Mouse (Mus musculus): ENCODE data around the gene Maged1. TPM values are rescaled to one million over a fixed set of nuclear protein-coding genes. Genes with fewer than 3 reads are reported as not detected.
A peak's percentile ranks its signal among the peaks of the same experiment; 100 is the strongest.
"Not testable (repeated sequence)": the region's sequence is repeated elsewhere in the genome, so short reads cannot be mapped to it uniquely, and the experiment has no call there.

The Maged1 gene
- polyA plus RNA-seq, 1 experiment from 2014 or later, result 532 TPM

DNA sequence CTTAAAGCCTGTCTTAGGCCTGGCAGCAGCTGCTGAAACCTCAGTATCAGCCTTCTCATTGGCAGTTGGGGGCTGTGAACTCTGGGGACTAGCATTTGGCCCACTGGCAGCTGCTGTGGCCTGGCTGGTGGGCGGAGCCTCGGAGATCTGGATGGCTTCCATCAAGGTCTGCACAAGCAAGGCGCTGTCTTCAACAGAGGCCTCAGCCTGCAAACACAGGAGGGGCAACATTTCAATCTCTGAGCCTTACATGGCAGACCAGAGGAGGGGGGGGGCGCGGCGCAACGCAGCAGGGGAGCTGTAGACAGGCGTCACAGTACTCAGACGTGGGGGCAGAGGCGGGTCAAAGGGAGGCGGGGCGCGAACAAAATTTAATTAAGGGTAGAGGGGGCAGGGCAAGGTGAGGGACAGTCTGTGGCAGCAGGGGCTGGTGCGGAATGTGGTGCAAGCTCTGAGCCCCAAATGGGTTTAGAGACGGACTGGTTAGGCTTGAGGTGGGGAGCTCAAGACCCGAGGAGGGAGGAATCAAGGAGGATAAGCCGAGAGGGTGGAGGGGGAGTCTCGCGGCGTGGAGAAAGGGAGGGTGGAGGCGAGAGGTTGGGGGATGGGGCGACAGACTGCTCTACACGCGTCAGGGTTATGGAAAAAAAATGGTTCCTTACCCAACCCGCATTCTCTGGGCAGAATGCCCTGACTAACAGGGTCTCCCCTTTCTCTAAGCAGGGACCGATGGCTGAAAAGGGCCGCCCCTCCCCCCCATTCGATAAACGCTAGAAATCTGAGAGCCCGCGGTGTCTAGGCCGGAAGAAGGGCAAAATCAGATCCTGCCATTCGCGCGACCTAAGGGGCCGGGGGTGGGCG, 1.4 kb downstream of the Maged1 start:
- Histone ChIP-seq H3K4me3 (ENCODE audit: low read depth, low read length) (peak overlapping the region; percentile 48), H3K4me1 (replicated peaks; ENCODE audit: control insufficient read depth, insufficient read depth, low read length) (no peaks in the 10 kb centered on the region; the same call in 1 of the 2 replicates), H3K9ac (ENCODE audit: low read length) (peak overlapping the region; percentile 81), H3K9me3 (ENCODE audit: control insufficient read depth, low read length) (no peaks in the 10 kb centered on the region), H3K36me3 (ENCODE audit: control insufficient read depth, insufficient read depth, low read length) (peaks cover 42% of the 10 kb centered on the region), H3K27me3 (replicated peaks; ENCODE audit: control insufficient read depth, insufficient read depth, low read length) (no peaks in the 10 kb centered on the region), H3K4me2 (ENCODE audit: low read length) (peak overlapping the region; percentile 43), H3K27ac (ENCODE audit: low read depth) (peak overlapping the region; percentile 86)
- ATAC-seq (replicated peaks; ENCODE audit: low FRiP score, low TSS enrichment, low read depth) (peak; percentile 32), DNase-seq (ENCODE audit: low spot score) (peak; percentile 82)
- 11% methylated on average over 31 of the region's 37 CpGs for WGBS

GRCm38 (mm10) chrX:94534346-94534745, 7.6 kb downstream of the Maged1 start:
- 65% methylated on average over 2 of the region's 2 CpGs for WGBS
- no peak overlapping the region for H3K9ac ChIP-seq (ENCODE audit: low read length)
- no peak for ATAC-seq (replicated peaks; ENCODE audit: low FRiP score, low TSS enrichment, low read depth)
- DNase-seq (ENCODE audit: low spot score), result no peak
- no peaks in the 10 kb centered on the region for H3K27me3 ChIP-seq (replicated peaks; ENCODE audit: control insufficient read depth, insufficient read depth, low read length)
- H3K4me1 ChIP-seq (replicated peaks; ENCODE audit: control insufficient read depth, insufficient read depth, low read length), result no peaks in the 10 kb centered on the region
- no peak overlapping the region for H3K27ac ChIP-seq (ENCODE audit: low read depth)
- no peak overlapping the region for H3K4me3 ChIP-seq (ENCODE audit: low read depth, low read length)
- no peaks in the 10 kb centered on the region for H3K9me3 ChIP-seq (ENCODE audit: control insufficient read depth, low read length)
- H3K36me3 ChIP-seq (ENCODE audit: control insufficient read depth, insufficient read depth, low read length), result peaks cover 37% of the 10 kb centered on the region
- no peak overlapping the region for H3K4me2 ChIP-seq (ENCODE audit: low read length)

GRCm38 (mm10) chrX:94530301-94530700, 11.6 kb downstream of the Maged1 start:
- no peaks in the 10 kb centered on the region for H3K27me3 ChIP-seq (replicated peaks; ENCODE audit: control insufficient read depth, insufficient read depth, low read length)
- no peaks in the 10 kb centered on the region for H3K4me1 ChIP-seq (replicated peaks; ENCODE audit: control insufficient read depth, insufficient read depth, low read length)
- H3K4me3 ChIP-seq (ENCODE audit: low read depth, low read length), result no peak overlapping the region
- ATAC-seq (replicated peaks; ENCODE audit: low FRiP score, low TSS enrichment, low read depth), result no peak
- H3K4me2 ChIP-seq (ENCODE audit: low read length), result no peak overlapping the region
- no peaks in the 10 kb centered on the region for H3K9me3 ChIP-seq (ENCODE audit: control insufficient read depth, low read length)
- H3K9ac ChIP-seq (ENCODE audit: low read length), result no peak overlapping the region
- 80% methylated on average over 3 of the region's 3 CpGs for WGBS
- no peak overlapping the region for H3K27ac ChIP-seq (ENCODE audit: low read depth)
- H3K36me3 ChIP-seq (ENCODE audit: control insufficient read depth, insufficient read depth, low read length), result no peaks in the 10 kb centered on the region; the same call in 1 of the 2 replicates
- DNase-seq (ENCODE audit: low spot score), result no peak

DNA sequence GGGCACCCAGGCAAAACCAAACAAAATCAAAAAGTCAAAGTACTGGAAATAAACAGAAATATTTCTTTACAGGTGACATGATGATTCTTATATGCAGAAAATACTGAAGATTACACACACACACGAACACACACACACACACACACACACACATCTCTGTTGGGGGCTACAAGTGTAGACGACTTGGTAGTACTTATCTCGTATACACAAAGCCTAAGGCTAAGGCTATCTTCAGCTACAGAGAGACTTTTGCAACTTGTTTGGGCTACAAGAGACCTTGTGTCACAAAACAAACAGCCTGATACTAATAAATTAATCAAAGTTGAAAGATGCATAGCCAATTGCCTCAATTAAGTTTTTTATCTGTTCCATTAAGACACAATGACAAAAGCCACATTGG, 19.8 kb downstream of the Maged1 start:
- H3K4me2 ChIP-seq (ENCODE audit: low read length), result no peak overlapping the region
- H3K27ac ChIP-seq (ENCODE audit: low read depth), result no peak overlapping the region
- no peak for ATAC-seq (replicated peaks; ENCODE audit: low FRiP score, low TSS enrichment, low read depth)
- 79% methylated on average over 3 of the region's 3 CpGs for WGBS
- no peaks in the 10 kb centered on the region for H3K9me3 ChIP-seq (ENCODE audit: control insufficient read depth, low read length)
- H3K9ac ChIP-seq (ENCODE audit: low read length), result no peak overlapping the region
- H3K36me3 ChIP-seq (ENCODE audit: control insufficient read depth, insufficient read depth, low read length), result no peaks in the 10 kb centered on the region
- H3K4me3 ChIP-seq (ENCODE audit: low read depth, low read length), result no peak overlapping the region
- no peak for DNase-seq (ENCODE audit: low spot score)
- no peaks in the 10 kb centered on the region for H3K27me3 ChIP-seq (replicated peaks; ENCODE audit: control insufficient read depth, insufficient read depth, low read length)
- H3K4me1 ChIP-seq (replicated peaks; ENCODE audit: control insufficient read depth, insufficient read depth, low read length), result no peaks in the 10 kb centered on the region

DNA sequence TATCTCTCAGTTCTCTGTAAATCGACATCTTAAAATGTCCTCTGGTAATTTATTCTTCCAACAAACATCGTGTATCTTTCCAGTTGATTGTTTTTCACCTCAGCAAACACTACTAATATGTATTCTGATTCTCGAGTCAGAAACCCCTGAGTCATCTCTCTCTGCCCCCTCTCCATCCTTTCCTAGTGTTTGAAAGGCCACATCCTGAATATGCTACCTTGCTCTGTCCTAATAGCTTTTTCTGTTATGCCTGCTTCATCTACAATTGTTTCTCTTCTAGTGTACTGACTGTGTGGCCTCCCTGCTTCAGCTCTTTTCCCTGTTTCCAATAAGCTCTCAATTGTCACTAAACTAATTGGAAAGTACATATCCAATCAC, 33.5 kb downstream of the Maged1 start:
- no peaks in the 10 kb centered on the region for H3K4me1 ChIP-seq (replicated peaks; ENCODE audit: control insufficient read depth, insufficient read depth, low read length)
- WGBS, result 49% methylated on average over 3 of the region's 3 CpGs
- H3K4me3 ChIP-seq (ENCODE audit: low read depth, low read length), result no peak overlapping the region
- H3K9me3 ChIP-seq (ENCODE audit: control insufficient read depth, low read length), result no peaks in the 10 kb centered on the region
- no peak overlapping the region for H3K27ac ChIP-seq (ENCODE audit: low read depth)
- no peak overlapping the region for H3K4me2 ChIP-seq (ENCODE audit: low read length)
- H3K27me3 ChIP-seq (replicated peaks; ENCODE audit: control insufficient read depth, insufficient read depth, low read length), result 0 out of 2 replicates have a peak, but pooled peaks cover 3% of the 10 kb centered on the region
- ATAC-seq (replicated peaks; ENCODE audit: low FRiP score, low TSS enrichment, low read depth), result no peak
- no peak overlapping the region for H3K9ac ChIP-seq (ENCODE audit: low read length)
- no peaks in the 10 kb centered on the region for H3K36me3 ChIP-seq (ENCODE audit: control insufficient read depth, insufficient read depth, low read length)
- no peak for DNase-seq (ENCODE audit: low spot score)

DNA sequence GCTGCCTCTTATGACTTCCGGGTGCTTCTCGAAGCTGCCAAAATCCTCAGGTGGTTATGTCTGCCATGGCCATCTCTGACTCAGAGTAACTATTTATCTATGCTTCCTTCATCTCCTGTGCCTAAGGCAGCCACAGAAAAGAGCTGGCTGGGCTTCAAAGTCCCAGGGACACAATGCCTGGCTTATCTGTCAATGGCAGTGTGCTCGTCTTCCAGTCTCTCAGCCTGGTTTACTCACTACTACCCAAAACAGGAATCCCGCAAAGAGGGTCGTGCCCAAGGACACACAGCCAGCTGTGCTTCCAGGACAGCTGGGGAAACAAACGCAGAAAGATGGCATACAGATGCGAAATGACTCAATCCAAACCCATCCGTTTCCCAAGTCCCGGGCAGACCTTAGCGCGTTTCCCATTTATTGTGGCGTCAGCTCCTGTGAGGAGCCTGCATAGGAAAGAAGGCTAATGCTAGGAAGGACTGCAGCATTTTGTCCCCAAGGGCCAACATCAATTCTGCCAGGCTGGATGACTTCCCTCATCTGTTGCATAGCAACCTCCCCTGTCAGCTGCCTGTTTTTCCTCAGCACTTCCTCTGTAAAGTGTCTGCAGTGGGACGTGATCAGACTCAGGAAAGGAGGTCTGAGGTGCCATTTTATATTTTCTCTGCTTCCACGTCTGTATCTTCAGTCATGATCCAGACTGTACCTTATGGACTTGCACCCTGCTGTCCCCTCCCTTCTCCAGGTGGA, 34.1 kb downstream of the Maged1 start:
- not testable (repeated sequence) for H3K4me3 ChIP-seq (ENCODE audit: low read depth, low read length); H3K9ac ChIP-seq (ENCODE audit: low read length); DNase-seq (ENCODE audit: low spot score); H3K9me3 ChIP-seq (ENCODE audit: control insufficient read depth, low read length); H3K4me2 ChIP-seq (ENCODE audit: low read length); H3K36me3 ChIP-seq (ENCODE audit: control insufficient read depth, insufficient read depth, low read length); H3K27ac ChIP-seq (ENCODE audit: low read depth); H3K4me1 ChIP-seq (replicated peaks; ENCODE audit: control insufficient read depth, insufficient read depth, low read length); ATAC-seq (replicated peaks; ENCODE audit: low FRiP score, low TSS enrichment, low read depth); H3K27me3 ChIP-seq (replicated peaks; ENCODE audit: control insufficient read depth, insufficient read depth, low read length)
- WGBS, result 32% methylated on average over 6 of the region's 14 CpGs

DNA sequence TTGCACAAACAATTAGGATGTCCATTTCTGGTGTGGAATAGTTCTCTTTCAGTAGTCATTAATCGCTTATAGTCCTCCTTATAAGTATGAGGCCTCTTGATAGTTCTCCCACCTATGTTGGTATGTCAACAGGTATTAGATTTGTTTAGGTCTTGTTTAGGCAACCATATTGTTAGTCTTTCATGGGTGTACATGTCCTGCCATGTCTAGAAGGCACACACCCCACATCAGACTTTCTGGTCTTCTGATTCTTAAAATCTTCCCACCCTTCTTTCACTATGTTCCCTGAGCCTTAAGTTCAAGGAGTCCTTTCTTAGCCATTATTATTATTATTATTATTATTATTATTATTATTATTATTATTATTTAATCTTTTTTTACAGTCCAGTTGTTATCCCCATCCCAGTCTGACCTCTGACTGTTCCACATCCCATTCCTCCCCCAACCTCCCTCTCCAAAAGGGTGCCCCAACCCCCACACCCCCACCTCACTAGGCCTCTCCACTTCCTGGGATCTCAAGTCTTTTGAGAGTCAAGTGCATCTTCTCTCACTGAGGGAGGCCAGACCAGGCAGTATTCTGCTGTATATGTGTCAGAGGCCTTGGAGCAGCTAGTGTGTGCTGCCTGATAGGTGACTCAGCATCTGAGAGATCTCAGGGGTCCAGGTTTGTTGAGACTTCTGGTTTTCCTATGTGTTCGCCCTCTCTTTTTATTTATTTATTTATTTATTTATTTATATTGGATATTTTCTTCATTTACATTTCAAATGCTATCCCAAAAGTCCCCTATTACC, 55.7 kb downstream of the Maged1 start:
- WGBS, result 75% methylated on average over 2 of the region's 2 CpGs
- Histone ChIP-seq H3K9me3 (ENCODE audit: control insufficient read depth, low read length) (no peaks in the 10 kb centered on the region), H3K36me3 (ENCODE audit: control insufficient read depth, insufficient read depth, low read length) (no peaks in the 10 kb centered on the region), H3K4me1 (replicated peaks; ENCODE audit: control insufficient read depth, insufficient read depth, low read length) (no peaks in the 10 kb centered on the region), H3K27ac (ENCODE audit: low read depth) (no peak overlapping the region), H3K4me3 (ENCODE audit: low read depth, low read length) (no peak overlapping the region), H3K4me2 (ENCODE audit: low read length) (no peak overlapping the region), H3K9ac (ENCODE audit: low read length) (no peak overlapping the region), H3K27me3 (replicated peaks; ENCODE audit: control insufficient read depth, insufficient read depth, low read length) (no peaks in the 10 kb centered on the region)
- ATAC-seq (replicated peaks; ENCODE audit: low FRiP score, low TSS enrichment, low read depth) (no peak), DNase-seq (ENCODE audit: low spot score) (no peak)
